Mouse (Mus musculus) cerebellum, postnatal 36 days (tissue): ENCODE measurements around the gene Ip6k1.
A peak's percentile ranks its signal among the peaks of the same experiment; 100 is the strongest.

ENCODE experiments used
- DNase-seq, 2 experiments: peaks; one replicate each; pipeline ENCODE4 v3.0.0; 2021 to 2022; ENCODE audit warnings: mixed read lengths in 2 of 2

Ip6k1 gene

DNA sequence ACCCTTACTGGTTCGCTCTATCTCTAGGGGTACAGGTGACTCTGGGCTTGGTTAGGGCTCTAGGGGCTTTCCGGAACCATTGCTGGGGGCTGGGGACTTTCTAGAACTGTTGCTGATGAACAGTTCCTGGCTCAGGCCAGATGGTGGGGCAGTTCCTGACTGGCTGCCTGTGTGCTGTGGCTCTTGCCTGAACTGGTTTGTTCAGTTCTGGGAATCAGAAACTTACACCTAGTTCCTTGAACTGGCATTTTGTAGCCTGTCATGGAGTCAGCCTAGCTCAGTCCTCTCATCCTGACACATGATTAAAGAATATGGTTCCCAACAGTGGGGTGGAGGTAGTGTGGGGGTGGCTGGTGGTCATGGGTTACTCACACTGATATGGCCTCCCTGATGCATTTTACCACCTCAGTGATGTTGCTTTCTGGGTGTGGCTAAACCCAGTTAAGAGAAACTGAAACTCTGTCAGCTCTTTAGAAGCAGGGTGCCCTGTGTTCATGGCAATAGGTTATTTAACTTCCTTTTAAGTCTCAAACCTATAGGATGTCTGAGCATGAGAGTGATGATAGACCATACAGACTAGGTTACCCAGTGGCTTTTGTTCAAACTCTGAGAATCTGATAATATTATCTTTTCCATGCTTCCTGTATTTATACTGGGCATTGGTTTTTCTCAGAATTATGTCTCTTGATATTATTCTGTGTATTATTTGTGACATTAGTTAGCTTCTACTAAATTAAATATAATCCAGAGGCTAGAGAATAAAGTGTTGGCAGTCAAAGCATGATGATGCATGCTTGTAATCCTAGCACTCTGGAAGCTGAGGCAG, 33.2 kb downstream of the Ip6k1 start:
- no peak for DNase-seq

DNA sequence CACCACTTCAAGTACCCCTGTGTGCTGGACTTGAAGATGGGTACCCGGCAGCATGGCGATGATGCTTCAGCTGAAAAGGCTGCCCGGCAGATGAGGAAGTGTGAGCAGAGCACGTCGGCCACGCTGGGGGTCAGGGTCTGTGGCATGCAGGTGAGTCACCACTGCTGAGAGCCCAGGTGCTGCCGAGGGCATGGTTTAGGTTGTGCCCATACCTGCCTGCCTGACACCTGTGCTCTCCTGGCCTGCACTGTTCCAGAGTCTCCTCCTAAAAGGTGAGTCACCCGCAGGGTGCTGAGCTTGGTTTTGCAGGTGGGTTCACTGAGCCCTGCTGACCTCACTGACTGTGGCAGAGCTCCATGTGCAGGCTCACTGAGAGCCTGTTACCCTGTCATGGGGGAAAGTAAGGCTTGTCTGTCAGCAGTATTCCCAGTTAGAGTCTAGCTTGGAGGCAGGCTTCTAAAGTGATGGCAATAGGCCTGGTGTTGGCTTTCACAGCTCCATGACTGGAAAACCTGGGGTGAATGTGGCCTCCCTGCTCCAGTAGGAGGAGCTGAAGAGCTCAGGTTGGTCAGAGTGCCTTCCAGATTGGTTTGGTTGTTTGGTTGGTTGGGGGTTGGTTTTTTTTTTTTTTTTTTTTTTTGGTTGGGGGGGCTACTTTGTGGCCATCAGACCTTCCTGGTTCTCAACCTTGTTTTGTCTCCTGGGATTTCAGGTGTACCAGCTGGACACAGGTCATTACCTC, 42.6 kb downstream of the Ip6k1 start:
- DNase-seq: no peak

- DNase-seq: no peak
Observed at GRCm38 (mm10) chr9:108046582-108046981, 44.3 kb downstream of the Ip6k1 start.

DNA sequence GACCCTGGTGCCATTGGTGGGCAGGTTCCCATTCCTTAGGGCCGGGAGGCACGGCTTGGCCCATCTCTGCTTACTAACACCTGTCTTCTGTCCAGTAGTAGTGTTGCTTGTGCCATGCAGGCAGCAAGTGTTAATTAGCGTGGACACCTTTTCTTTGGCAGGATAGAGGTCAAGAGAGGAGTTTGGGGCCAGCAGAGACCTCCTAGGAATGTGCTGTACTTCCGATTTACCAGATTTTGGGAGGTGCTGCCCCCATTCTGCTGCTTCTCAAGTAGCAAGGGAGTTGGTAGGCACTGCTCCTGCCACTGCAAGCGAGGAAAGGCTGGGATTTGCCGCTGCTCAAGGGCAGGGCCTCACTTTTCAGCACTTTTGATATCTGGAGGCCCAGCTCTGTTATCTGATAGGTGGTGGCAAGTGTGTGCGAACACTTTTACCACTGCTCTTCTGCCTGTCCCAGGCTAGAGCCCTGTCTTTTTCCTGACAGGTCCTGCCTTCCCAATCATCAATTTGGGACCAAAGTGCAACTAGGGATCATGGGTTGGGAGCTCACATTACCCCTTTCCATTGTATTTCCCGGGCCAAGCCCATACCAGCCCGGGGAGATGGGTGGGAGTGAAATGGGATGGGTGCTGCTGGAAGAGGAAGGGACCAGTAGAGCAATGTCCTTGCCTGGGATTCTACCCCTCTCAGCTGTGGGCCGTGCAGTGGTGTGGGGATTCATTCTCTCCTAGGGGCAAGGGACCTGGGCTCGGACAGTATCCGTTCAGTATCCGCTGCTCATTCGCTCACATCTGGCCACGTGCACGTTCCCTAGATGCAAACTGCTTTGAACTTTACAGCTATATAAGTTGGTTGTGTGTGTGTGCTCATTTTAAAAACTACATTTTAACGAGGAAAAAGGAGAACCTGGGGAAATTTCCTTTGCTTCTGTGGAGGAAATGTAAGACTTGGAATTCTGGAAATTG, 45.6 kb downstream of the Ip6k1 start:
- peak in 1 of 2 experiments; percentile 7 for DNase-seq

GRCm38 (mm10) chr9:108048566-108048955, 46.3 kb downstream of the Ip6k1 start:
- DNase-seq: peak in 1 of 2 experiments; percentile 27

GRCm38 (mm10) chr9:108049016-108049455, 46.7 kb downstream of the Ip6k1 start, which contains the start of gene Gmppb:
Gmppb (plus strand) TSS chr9:108049242.
- peak; percentile 91 to 93 for DNase-seq

- DNase-seq: peak; percentile 8 to 19
Observed at GRCm38 (mm10) chr9:108049561-108050251, 47.4 kb downstream of the Ip6k1 start.

DNA sequence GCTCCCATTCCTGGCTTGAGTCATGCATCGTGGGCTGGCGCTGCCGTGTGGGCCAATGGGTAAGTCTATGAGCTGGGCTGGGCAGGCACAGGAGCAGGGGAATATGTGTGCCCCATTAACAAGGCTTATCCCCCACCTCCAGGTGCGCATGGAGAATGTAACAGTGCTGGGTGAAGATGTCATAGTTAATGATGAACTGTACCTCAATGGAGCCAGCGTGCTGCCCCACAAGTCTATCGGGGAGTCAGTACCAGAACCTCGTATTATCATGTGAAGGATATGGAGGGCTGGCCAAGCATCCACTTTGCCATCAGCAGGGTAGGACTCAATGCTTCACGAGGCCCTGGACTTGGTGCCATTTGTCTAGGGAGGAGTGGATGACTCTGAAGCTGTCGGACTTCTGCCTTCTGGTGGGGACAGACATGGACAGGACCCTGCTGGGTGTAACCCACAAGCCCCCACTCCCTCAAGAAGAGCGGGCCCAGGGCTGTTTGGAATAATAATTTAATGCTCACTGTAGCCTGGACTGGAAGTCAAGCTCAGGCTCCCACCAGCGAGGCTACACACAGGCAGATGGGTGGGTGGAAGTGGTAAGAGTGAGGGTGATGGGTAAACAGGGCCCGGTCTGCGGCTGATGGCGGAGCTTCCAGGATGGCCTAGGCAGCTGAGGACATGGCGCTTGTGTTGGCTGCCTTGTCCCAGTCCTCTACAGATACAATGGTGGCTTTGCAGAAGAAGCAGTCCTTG, 49.1 kb downstream of the Ip6k1 start:
- peak; percentile 8 to 14 for DNase-seq

GRCm38 (mm10) chr9:108051931-108052220, 49.6 kb downstream of the Ip6k1 start:
- no peak for DNase-seq

DNA sequence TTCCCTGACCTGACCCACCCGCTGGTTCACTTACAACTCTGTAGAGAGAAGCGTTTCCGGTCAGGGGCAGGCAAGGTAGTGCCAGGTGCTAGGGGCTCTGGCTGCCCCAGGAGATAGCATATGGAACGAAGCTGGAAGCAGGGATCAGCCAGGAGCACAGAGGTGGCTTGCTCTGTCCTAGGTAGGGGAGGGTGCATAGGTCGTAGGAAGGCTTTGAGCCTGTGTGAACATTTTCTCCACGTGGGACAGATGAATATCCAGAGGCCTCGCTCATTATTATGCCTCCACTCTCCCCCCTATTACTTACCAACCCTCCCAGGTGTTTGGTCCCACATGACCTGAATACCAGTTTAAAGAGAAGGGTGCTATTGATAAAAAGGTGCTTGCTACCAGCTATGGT, 50.1 kb downstream of the Ip6k1 start:
- peak in 1 of 2 experiments; percentile 12 for DNase-seq

DNA sequence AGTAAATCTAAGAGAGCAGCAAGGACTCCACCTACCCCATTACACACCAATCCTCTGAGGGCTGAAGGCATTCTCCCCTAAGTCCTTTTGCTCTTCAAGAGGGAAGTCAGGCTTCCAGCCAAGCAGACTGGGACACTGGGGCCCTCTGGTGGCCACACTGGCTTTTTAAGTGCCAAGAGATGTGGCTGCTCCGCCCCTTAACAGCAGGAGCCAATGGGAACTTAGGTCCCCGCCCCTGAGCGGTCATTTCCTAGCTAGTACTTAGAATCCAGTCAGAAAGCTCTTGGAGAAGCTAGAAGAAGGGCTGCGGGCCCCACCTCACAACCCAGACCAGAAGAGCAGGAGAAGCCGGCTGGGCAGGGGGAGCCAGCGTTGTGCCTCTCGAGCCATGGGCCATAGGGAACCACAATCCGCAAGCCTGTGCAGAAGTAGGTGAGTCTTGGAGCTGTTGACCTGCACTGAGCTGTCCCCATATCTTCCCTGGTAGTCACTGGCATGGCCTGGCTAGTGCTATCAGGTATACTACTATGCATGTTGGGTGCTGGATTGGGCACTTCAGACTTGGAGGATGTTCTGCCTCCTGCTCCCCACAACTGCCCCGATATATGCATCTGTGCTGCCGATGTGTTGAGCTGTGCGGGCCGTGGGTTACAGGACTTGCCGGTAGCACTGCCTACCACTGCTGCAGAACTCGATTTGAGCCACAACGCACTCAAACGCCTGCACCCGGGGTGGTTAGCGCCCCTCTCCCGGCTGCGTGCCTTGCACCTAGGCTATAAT, 50.8 kb downstream of the Ip6k1 start, which contains the start of gene Amigo3:
Amigo3 (plus strand) TSS at position 275 of the 780 bp plus-strand sequence.
- DNase-seq: peak; percentile 95 to 97

DNA sequence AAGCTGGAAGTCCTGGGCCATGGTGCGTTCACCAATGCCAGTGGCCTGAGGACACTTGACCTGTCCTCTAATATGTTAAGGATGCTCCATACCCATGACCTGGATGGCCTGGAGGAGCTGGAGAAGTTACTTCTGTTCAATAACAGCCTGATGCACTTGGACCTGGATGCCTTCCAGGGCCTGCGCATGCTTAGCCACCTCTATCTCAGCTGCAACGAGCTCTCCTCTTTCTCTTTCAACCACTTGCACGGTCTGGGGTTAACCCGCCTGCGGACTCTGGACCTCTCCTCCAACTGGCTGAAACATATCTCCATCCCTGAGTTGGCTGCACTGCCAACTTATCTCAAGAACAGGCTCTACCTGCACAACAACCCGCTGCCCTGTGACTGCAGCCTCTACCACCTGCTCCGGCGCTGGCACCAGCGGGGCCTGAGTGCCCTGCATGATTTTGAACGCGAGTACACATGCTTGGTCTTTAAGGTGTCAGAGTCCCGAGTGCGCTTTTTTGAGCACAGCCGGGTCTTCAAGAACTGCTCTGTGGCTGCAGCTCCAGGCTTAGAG, 51.4 kb downstream of the Ip6k1 start:
- peak; percentile 23 to 27 for DNase-seq

DNA sequence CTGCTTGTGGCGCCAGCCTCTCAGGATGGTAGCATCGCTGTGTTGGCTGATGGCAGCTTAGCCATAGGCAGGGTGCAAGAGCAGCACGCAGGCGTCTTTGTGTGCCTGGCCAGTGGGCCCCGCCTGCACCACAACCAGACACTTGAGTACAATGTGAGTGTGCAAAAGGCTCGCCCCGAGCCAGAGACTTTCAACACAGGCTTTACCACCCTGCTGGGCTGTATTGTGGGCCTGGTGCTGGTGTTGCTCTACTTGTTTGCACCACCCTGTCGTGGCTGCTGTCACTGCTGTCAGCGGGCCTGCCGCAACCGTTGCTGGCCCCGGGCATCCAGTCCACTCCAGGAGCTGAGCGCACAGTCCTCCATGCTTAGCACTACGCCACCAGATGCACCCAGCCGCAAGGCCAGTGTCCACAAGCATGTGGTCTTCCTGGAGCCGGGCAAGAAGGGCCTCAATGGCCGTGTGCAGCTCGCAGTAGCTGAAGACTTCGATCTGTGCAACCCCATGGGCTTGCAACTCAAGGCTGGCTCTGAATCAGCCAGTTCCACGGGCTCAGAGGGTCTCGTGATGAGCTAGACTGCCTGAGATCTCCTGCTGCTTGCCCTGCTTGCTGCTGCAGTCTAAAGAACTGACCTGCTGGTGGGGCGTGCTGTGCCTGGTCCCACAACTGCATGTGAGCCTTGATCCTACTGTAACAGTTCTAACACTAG, 52.2 kb downstream of the Ip6k1 start:
- peak in 1 of 2 experiments; percentile 7 for DNase-seq

GRCm38 (mm10) chr9:108055061-108055460, 52.8 kb downstream of the Ip6k1 start:
- DNase-seq: no peak

GRCm38 (mm10) chr9:108055661-108056237, 53.4 kb downstream of the Ip6k1 start:
- no peak for DNase-seq

GRCm38 (mm10) chr9:108056361-108057261, 54.3 kb downstream of the Ip6k1 start:
- peak in 1 of 2 experiments; percentile 10 for DNase-seq

DNA sequence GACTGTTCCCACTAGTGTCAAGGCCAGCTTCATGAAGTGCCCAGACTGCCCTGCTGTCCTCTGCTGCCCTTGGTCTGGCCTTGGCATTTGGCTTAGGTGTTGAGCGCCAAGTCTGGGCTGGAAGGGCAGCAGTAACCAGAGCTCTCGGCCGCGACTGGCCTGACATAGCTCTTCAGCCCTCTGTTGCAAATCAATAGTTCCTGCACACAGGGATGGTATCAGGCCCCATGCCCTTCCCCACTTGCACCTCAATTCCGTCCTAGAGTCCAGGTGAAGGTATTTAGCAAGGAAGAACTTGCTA, 54.9 kb downstream of the Ip6k1 start:
- DNase-seq: no peak

DNA sequence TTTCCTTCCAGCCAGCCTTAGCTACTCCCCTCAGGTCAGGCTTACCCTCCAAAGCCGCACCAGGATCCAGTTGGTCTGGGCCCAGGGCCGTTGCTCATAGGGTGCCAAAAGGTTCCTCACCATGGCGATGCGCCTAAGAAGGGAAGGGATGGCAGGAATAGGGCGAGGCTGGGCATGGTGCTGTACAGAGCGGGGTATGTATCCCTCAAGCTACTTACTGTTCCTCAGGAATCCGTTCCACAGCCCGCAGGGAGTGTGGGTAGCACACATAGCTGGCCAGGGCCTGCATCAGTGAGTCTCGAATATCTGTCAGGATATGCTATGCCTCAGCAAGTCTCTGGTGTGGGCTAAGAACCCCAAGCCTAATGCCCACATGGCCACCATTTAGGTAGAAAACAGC, 56.0 kb downstream of the Ip6k1 start:
- DNase-seq: no peak
